Mouse (Mus musculus): ENCODE results near the gene Med20.
"Not testable (repeated sequence)": the region's sequence is repeated elsewhere in the genome, so short reads cannot be mapped to it uniquely, and the experiment has no call there.

Med20 gene

DNA sequence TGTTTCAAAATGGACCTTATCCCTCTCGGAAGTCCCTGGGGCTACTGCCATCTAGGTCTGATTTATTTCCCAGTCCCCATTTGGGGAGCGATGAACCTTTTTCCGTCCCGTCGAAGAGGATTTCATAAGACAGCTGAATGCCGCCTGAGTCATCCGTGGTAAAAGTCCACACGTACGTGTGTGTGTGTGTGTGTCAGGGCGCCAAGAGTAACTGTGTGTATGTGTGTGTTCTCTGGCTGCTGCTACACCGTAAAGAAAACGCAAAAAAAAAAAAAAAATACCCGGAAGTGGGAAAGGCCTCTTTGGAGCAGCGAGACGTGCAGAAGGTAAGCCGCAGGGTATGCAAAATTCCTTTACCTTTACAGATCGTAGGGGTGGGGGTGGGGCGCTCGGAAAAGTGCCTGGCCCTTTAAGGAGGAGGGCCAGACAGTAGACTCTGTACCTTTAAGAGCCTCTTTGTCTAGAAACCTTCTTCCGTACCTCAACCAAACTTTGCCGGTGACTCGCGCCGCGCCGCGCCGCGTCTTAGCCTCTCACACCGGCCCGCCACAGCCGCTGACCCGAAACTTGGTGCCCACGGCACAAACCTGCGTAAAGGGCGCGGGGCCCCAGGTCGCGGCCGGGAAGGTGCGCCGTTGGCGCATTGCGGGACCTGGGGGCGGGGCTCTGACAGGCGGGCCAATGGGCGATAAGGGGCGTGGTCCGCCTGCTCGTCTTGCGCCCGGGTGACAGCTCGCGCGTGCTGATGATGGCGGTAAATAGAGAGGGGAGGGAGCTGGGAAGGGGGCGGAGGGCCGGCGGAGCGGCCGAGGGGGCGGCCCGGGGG lies 17.7 kb downstream of the Med20 start:
- DNase-seq, result peak; percentile 96 to 98

GRCm38 (mm10) chr17:47629717-47630677 lies 18.6 kb downstream of the Med20 start:
- DNase-seq, result peak; percentile 34 to 59

DNA sequence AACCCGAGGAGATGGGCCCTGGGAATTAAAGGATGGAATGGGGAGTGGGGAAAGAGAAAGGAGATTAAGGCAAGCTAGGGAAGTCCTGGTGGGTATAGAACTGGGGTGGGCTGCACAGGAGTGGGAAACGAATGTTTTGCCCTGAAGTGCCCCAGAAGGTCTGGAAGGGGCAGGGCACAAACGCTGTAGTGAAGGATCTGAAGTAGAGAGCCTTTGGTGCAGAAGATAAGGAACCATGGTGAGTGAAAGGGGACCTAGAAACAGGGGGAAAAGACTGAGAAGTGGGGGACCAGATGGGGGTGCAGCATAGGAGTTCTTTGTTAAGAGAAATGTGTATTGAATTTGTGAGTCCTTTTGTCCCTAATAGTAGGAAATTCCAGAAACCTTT lies 19.3 kb downstream of the Med20 start, which contains the start of gene Usp49:
Usp49 (plus strand) TSS at position 13 of the 388 bp plus-strand sequence.
- no peak for DNase-seq

- no peak for DNase-seq
These were observed 20.9 kb downstream of the Med20 start for GRCm38 (mm10) chr17:47632181-47632840.

GRCm38 (mm10) chr17:47633999-47634770 lies 22.8 kb downstream of the Med20 start:
- no peak for DNase-seq

- peak in 1 of 2 experiments; percentile 19 for DNase-seq
These were observed 31.6 kb downstream of the Med20 start for GRCm38 (mm10) chr17:47642992-47643391.

DNA sequence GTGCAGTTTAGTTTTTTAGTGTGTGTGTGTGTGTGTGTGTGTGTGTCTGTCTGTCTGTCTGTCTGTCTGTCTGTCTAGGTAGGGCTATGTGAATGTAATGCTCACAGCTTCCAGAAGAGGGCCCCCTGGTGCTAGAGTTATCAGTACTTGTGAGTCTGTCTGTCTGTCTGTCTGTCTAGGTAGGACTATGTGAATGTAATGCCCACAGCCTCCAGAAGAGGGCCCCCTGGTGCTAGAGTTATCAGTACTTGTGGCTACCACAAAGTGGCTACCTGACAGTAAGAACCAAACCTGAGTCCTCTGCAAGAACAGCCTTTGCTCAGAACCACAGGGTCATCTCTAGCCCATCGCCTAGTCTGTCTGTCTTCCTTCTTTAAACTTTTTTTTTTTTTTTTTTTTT lies 35.3 kb downstream of the Med20 start:
- peak; percentile 84 to 92 for DNase-seq

DNA sequence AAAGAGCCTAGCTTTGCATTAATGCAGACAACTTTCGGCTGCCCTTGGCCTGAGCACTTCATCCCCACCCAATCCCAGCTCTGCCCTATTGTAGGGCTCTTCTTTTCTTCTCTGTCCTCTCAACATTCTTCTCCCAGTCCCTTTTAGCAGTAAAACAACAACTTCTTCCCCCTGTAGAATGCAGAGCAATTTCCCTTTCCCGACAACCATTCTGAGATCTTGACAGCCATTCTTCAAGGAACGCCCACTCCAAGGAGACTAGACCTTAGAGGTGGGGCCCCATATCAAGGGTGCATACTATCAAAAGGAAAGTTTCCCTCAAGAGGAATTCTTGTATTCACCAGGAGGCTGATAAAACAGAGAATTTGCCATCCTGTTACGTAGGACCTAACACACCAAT lies 37.6 kb downstream of the Med20 start:
- DNase-seq, result no peak

DNA sequence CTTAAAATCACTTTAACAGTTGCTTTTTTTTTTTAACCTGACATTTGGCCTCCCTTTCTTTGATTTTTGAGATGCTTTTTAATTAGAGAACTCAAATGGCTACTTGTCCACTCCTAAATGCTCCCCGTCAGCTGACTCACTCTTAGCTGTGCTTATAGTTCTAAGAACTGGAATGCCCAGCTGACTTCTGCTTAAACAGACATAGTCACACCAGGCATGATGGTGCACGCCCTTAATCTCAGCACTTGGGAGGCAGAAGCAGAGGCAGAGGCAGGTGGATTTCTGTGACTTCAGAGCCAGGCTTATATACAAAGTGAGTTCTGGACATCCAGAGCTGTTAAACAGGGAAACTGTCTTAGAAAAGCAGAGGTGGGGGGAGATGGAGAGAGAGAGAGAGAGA lies 40.6 kb downstream of the Med20 start:
- no peak for DNase-seq

DNA sequence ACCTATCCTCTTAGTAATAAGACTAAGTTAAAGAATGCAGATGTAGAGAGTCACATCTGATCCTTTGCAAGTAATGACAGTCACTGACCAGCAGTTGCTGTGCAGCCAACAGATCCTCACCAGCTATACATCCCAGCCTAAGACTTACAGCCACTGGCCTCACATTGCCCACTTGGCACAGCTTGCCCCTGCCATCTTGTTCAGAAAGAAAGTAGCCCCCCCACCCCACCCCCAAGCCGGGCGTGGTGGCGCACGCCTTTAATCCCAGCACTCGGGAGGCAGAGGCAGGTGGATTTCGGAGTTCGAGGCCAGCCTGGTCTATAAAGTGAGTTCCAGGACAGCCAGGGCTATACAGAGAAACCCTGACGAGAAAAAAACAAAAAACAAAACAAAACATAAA lies 43.0 kb downstream of the Med20 start:
- DNase-seq, result not testable (repeated sequence)

GRCm38 (mm10) chr17:47655697-47656096 lies 44.3 kb downstream of the Med20 start:
- no peak for DNase-seq

GRCm38 (mm10) chr17:47657901-47658300 lies 46.5 kb downstream of the Med20 start:
- DNase-seq, result no peak

DNA sequence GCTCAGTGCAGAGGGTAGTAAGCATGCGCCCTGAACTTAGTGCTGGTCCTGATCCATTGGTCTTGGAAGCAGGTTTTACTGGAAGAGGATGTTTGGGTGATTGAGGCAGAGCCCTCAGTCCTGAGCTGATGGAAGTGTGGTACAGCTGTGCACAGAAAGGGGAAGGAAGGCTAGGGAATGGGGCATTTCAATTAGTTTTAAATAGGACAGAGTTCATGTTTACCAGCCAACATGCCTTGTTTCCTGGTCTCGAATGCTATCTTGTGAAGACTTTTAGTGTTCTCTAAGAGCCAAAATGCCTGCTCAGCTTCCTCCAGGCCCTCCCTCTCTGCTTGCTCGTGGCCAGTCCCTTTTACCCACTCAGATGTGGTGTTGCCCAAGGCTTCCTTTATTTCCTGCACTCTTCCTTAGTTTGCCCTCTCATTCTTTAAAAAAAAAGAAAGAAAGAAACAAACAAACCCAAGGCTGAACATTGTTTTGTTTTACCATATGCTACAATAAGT lies 47.4 kb downstream of the Med20 start:
- DNase-seq, result no peak

DNA sequence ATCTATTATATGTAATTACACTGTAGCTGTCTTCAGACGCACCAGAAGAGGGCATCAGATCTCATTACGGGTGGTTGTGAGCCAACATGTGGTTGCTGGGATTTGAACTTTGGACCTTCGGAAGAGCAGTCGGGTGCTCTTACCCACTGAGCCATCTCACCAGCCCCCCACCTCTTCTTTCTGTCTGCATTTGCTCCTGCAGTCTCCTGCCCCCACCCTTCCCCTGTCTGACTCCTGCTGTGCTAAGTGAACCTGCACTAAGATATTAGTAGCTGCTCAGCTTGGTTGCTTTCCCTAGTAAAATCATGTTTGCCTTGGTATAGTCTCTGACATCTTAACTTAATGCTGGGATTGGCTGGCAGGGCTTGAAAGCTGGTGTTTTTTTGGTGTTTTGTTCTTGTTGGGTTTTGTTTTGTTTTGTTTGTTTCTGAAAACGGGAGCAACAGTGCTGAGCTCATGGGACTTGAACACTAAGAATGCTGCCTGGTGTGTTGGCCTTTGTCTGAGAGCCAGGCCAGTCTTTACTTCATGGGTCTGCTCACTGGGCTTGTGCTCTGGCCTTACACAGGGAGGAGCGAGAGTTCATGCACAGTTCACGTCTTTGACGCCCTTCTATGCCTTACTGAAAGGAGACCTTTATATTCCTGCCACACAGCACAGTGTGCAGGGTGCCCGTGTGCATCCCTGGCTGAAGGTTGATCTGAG lies 51.8 kb downstream of the Med20 start:
- DNase-seq, result no peak

DNA sequence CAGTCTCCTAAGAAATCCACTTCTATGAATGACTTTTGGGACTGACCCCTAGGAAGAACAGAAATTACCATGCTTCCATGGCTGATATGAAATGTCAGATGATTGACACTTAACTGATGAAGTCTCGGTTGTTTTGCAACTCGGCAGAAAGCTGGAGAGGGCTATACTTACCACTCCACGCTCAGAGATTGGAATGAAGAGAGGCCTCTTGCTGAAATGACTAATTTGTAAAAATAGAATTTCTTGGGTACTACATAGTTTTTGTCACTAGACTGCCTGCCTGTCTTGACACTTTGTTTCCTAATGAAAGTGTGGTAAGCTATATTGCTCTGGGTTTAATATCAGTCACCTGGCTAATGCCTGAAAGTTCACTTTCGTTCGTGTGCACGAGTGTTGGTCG lies 53.1 kb downstream of the Med20 start:
- no peak for DNase-seq

DNA sequence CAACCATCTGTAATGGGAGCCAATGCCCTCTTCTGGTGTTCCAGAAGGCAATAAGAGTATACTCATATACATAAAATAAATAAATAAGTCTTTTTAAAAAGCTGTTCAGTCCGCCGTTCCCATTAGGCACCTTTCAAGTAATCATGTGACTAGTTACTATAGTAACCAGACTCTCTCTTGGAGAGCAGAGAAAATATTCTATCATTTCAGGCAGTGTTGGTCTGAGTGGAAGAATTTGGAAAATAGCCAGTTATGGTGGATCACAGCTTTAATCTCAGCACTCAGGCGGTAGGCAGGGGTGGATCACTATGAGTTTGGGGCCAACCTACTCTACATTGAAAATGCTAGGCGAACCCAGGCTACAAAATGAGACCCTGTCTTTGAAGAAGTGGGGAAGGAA lies 57.8 kb downstream of the Med20 start:
- no peak for DNase-seq

DNA sequence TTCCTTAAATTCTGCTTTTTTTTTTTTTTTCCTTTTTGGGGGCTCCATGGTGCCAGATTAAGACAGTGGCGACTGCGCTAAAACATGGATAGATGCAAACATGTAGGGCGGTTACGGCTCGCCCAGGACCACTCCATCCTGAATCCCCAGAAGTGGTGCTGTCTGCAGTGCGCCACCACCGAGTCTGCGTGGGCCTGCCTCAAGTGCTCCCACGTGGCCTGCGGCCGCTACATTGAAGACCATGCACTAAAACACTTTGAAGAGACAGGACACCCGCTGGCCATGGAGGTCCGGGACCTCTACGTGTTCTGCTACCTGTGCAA lies 60.6 kb downstream of the Med20 start:
- DNase-seq, result no peak

- peak; percentile 67 to 86 for DNase-seq
These were observed 61.1 kb downstream of the Med20 start for GRCm38 (mm10) chr17:47672311-47673111.
